Mouse (Mus musculus) testis, adult 2 months (tissue): ENCODE measurements around the gene Rcsd1. TPM values are rescaled to one million over a fixed set of nuclear protein-coding genes. Genes with fewer than 3 reads are reported as not detected.

Source experiments
- H3K27ac ChIP-seq: fragments of 200-500 bp; 2 replicates; pipeline ENCODE4 v1.5.1; 2012; ENCODE audit warnings: low read depth, low read length; ENCODE audit not compliant: control insufficient read depth, insufficient read depth
- H3K27me3 ChIP-seq: fragments of 200-500 bp; 2 replicates; pipeline ENCODE4 v1.6.1; 2012; ENCODE audit warnings: mild to moderate bottlenecking, low read length, moderate library complexity; ENCODE audit not compliant: control insufficient read depth, insufficient read depth
- H3K36me3 ChIP-seq: fragments of 200-500 bp; 2 replicates; pipeline ENCODE4 v1.6.1; 2012; ENCODE audit warnings: mild to moderate bottlenecking, low read length; ENCODE audit not compliant: control insufficient read depth, insufficient read depth
- H3K4me1 ChIP-seq: fragments of 200-500 bp; 2 replicates; pipeline ENCODE4 v1.6.1; 2012; ENCODE audit warnings: low read length; ENCODE audit not compliant: control insufficient read depth, insufficient read depth
- H3K4me3 ChIP-seq: fragments of 200-500 bp; 2 replicates; pipeline ENCODE4 v1.5.1; 2012; ENCODE audit warnings: low read depth, mild to moderate bottlenecking, low read length, moderate library complexity, mixed read lengths; ENCODE audit not compliant: control insufficient read depth
- CTCF ChIP-seq: fragments of 200-500 bp; IDR thresholded peaks from 2 replicates; pipeline ENCODE4 v1.5.1; 2012; ENCODE audit warnings: low read depth, mild to moderate bottlenecking, inconsistent platforms, low read length, moderate library complexity; ENCODE audit not compliant: control insufficient read depth, insufficient read depth, insufficient replicate concordance
- POLR2A ChIP-seq: fragments of 200-500 bp; IDR thresholded peaks from 2 replicates; pipeline ENCODE4 v1.6.1; 2012; ENCODE audit warnings: low read depth, mild to moderate bottlenecking, inconsistent platforms, low read length, moderate library complexity; ENCODE audit not compliant: control insufficient read depth
- polyA plus RNA-seq: library from polyadenylated mRNA; depleted of rRNA; stranded (reverse); fragments of >200 nt; gene quantifications from 2 replicates; pipeline ENCODE4 v1.2.3, GENCODE M21; 2012

Gene Rcsd1
- polyA plus RNA-seq, 1 experiment, result 0.89 TPM

DNA sequence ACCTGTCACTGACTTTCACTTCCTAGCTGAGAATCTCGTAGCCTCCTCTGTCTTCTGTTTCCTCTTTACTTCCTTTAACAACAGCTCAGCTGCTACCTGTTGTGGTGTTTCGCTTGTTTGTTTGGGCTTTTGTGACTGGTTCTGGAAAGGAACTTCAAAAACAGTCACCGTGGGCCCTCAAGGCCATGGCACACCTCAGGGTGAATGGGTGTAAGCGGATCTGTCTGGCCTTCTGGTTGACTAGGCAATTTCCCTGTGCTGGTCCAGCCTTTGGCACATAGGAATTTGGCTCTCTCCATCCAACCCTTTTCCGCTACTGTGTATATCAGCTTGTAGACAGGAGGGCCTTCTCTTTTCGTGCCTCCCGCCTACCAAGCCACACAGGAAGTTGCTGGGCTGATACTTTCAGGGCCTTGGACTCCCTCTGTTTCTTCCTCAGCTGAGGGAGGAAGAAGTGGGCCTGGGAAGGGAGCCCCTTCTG lies 3.6 kb downstream of the Rcsd1 start:
- Histone ChIP-seq H3K4me1 (peaks cover 5% of the 10 kb centered on the region; the same call in 1 of the 2 replicates), H3K36me3 (no peaks in the 10 kb centered on the region), H3K27ac (no peak overlapping the region), H3K4me3 (no peak overlapping the region), H3K27me3 (no peaks in the 10 kb centered on the region; the same call in 1 of the 2 replicates)
- TF ChIP-seq POLR2A, result no peak
- no peak for TF ChIP-seq CTCF

DNA sequence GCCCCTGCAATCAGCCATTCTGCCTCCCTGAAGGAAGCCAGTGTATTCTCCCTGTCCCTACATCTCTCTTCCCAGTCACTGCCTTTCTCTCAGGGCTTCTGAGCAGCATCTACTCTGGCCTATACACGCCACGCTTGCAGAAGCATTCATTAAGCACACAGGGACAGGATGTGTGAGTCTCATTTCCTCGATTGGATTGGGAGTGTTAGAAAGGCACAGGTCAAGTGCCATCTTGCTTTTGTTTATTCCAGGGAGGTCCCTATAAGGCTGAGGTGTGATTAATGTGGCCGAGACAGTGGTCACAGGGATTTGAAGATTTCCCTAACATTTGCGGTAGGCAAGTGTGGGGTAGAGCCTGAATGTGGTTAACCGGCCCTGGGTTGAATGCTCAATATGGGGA lies 4.2 kb downstream of the Rcsd1 start:
- TF ChIP-seq POLR2A, result no peak
- no peak for TF ChIP-seq CTCF
- Histone ChIP-seq H3K27me3 (no peaks in the 10 kb centered on the region; the same call in 1 of the 2 replicates), H3K27ac (no peak overlapping the region), H3K36me3 (no peaks in the 10 kb centered on the region), H3K4me3 (no peak overlapping the region), H3K4me1 (peaks cover 5% of the 10 kb centered on the region; the same call in 1 of the 2 replicates)

DNA sequence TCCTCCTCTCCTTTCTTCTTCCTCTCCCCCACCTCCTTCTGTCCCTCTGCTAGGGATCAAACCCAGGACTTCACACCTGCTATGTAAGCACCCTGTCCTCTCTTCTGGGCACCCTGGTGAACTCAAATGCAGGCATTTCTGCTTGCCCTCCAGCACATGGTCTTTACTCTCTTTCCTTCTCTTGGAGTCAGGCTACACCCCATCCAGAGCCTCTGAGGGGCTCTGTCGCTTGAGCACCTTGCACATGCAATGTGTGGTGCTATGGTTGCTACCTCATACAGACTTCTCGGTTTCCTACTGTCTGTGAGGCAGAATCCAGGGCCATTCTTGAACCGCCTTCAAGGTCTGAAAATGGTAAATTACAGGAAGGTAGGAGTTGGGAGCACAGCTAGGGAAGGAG lies 4.7 kb downstream of the Rcsd1 start:
- H3K27ac ChIP-seq, result no peak overlapping the region
- no peak for TF ChIP-seq CTCF
- no peak for TF ChIP-seq POLR2A
- H3K4me3 ChIP-seq, result no peak overlapping the region
- no peaks in the 10 kb centered on the region; the same call in 1 of the 2 replicates for H3K27me3 ChIP-seq
- peaks cover 5% of the 10 kb centered on the region; the same call in 1 of the 2 replicates for H3K4me1 ChIP-seq
- H3K36me3 ChIP-seq, result no peaks in the 10 kb centered on the region

DNA sequence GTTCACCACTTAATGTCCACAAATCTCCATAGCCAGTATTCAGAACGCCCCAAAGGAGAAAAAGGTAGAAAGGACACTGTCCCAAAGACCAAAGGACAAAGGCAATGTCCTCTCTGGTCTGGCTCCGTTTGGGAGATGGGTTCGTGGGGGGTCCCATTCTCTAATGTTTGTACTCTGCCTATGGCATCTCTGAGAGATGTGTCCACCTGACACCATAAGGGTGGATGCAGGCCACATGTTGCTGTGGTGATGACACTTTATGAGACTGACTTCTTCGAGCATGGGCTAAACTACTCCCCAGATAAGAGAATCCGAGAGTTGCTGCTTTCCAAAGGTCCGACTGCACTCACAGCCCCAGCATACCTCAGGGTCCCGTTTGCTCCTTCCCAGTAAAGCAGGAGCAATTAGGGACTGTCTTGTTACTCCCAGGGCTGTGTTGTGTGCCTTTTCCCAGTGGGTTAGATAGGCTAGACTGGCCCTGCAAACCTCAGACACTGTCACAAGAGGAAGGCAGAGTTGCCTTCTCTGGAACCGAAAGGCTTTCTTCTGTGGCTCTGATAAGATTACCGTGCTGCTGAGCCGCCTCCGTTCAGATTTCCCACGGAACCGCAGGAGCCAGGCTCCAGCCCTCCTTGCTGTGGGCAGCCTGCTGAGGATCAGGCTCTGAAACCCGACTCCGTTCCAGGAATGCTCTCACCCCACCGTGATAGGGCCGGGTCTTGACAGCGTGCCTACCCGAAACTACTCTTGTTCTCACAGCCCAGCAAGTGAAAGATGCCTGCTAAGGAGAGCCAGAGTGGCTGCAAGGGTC lies 7.1 kb downstream of the Rcsd1 start:
- TF ChIP-seq CTCF, result no peak
- TF ChIP-seq POLR2A, result no peak
- H3K36me3 ChIP-seq, result no peaks in the 10 kb centered on the region
- H3K27me3 ChIP-seq, result no peaks in the 10 kb centered on the region
- no peak overlapping the region for H3K27ac ChIP-seq
- H3K4me3 ChIP-seq, result no peak overlapping the region
- peaks cover 3% of the 10 kb centered on the region; the same call in 1 of the 2 replicates for H3K4me1 ChIP-seq

DNA sequence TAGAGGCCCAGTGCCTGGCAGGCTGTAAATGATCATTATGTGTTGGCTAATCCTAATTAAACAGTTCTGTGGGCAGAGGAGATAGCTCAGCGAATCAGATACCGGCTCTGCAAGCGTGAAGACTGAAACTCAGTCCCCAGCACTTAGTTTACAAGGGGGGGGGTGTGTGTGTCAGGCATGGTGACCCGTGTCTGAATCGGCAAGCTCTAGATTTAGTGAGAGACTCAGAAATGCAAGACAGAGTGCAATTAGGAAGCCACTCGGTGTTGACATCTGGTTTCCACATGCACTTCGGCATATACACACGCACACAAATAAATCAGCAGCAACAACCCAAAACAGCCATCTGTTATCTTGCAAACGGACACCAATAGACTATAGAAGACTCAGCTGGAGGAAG lies 8.0 kb downstream of the Rcsd1 start:
- Histone ChIP-seq H3K4me3 (no peak overlapping the region), H3K27ac (no peak overlapping the region), H3K27me3 (no peaks in the 10 kb centered on the region), H3K36me3 (no peaks in the 10 kb centered on the region), H3K4me1 (peaks cover 3% of the 10 kb centered on the region; the same call in 1 of the 2 replicates)
- no peak for TF ChIP-seq CTCF
- no peak for TF ChIP-seq POLR2A

DNA sequence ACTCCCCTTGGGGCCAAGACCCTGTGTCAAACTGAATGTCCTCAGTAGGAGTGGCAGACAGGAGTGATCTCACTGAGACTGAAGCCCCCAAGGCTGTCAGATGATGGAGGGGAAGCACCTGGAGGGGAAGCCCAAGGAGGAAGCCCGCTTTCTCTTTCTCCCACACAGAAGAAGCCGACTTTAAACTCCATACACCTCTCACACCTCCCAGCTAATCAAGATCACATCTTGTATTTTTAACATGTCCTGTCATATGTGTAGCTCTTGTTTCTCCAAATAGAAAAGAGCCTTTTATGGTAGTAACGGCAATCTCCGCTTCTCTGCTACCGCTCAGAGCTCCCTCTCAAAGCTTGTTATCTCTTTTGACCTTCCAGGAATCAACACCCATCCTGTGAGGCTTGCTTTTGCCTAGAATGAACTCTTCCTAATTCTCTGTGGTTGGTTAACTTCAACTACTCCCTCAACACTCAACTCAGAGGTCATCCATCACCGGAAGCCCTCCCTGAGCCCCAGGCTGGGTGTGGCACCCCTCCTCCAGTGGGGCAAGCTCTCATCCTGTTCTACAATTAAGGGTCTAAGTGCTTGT lies 8.5 kb downstream of the Rcsd1 start:
- Histone ChIP-seq H3K27ac (no peak overlapping the region), H3K27me3 (no peaks in the 10 kb centered on the region), H3K4me3 (no peak overlapping the region), H3K4me1 (peaks cover 3% of the 10 kb centered on the region; the same call in 1 of the 2 replicates), H3K36me3 (no peaks in the 10 kb centered on the region)
- TF ChIP-seq POLR2A (no peak), CTCF (no peak)

DNA sequence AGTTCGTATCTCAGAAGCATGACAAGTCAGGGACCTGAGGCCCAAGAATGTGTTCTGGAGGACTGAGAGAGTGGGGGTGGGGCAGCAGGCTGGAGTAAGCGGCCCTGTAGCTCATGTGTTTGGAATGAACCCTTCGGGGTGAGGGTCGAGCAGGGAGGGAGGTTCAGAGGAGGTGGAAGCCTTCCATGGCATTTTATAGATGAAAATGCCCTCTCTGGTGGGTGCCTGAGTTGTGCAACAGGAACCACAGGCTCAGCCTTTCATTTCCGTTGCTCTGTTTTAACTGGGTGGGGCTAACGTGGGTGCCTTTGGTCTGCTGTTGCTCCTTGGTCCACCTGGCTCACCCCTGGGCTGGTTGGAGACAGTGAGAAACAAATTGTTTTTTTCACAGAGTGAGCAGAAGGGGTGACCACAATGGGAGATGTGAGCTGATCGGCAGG lies 9.2 kb downstream of the Rcsd1 start:
- TF ChIP-seq POLR2A, result no peak
- no peak for TF ChIP-seq CTCF
- no peaks in the 10 kb centered on the region for H3K36me3 ChIP-seq
- peaks cover 3% of the 10 kb centered on the region; the same call in 1 of the 2 replicates for H3K4me1 ChIP-seq

More for the DNA sequence above, 9.2 kb downstream of the Rcsd1 start:
- H3K27me3 ChIP-seq, result no peaks in the 10 kb centered on the region
- H3K27ac ChIP-seq, result no peak overlapping the region
- no peak overlapping the region for H3K4me3 ChIP-seq
